Mouse (Mus musculus): ENCODE results near the gene Ppm1a. TPM values are rescaled to one million over a fixed set of nuclear protein-coding genes. Genes with fewer than 3 reads are reported as not detected.

Ppm1a gene
- polyA plus RNA-seq, 1 experiment from 2014 or later: 35.9 TPM

DNA sequence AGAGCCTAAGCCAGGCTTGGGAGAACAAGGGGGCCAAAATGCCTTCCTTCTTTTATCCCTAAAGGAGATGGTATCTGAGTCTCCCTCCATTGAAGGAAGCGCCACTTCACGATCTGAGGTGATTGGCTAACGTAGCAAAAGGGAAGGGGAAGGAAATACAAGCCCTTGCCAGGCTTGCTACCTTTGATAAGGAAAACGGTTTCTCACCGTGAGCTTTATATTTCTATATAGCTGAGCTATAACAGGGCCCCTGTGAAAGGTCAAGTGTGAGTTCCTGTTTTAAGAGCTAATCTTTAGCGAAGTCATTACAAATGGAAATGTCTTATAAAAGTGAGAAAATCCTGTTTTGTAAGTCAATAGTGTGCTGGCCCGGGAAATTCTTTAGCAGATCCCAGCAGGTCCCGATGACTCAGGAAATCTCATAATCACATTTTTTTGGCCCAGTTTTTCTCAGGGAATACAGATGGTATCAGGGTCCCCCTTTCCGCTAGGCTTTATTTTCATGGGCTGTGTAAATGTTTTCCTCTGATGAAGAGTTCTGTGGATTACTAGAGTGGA is 12.4 kb upstream of the Ppm1a start:
- no peak overlapping the region for H3K9ac ChIP-seq
- H3K27me3 ChIP-seq (replicated peaks): no peaks in the 10 kb centered on the region
- no peaks in the 10 kb centered on the region for H3K9me3 ChIP-seq
- WGBS: 30% methylated on average over 9 of the region's 9 CpGs
- no peak for ATAC-seq (ENCODE audit: extremely low read depth, insufficient number of reproducible peaks, low FRiP score, low TSS enrichment)
- H3K27ac ChIP-seq (replicated peaks): 0 out of 2 replicates have a peak overlapping the region, but pooled peaks have one; percentile 20
- peak overlapping the region; percentile 17; the same call in 1 of the 2 replicates for H3K4me2 ChIP-seq
- no peak overlapping the region for H3K4me3 ChIP-seq
- H3K4me1 ChIP-seq: peaks cover 2% of the 10 kb centered on the region
- H3K36me3 ChIP-seq: no peaks in the 10 kb centered on the region

DNA sequence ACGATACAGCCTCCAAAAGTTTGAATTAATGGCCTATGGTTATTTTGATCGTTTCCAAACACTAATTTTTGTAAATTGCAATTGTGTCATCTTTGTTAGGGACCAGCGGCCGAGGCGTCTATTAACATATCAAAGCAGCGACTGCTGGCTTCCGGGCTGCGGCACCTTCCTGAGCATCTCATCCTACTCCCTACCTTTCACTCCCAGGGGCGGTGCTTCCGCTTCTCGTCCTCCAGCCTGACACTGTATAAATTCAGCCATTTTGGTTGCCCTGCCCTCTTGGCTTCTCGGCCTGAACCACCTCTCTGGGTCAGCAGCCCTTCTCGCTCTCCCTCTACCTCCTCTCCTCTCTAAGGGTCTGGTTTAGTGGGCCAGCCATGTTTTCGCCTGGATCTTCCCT is 11.8 kb upstream of the Ppm1a start:
- 49% methylated on average over 14 of the region's 14 CpGs for WGBS
- H3K9me3 ChIP-seq: no peaks in the 10 kb centered on the region
- H3K27me3 ChIP-seq (replicated peaks): no peaks in the 10 kb centered on the region
- H3K27ac ChIP-seq (replicated peaks): 0 out of 2 replicates have a peak overlapping the region, but pooled peaks have one; percentile 6
- no peak for ATAC-seq (ENCODE audit: extremely low read depth, insufficient number of reproducible peaks, low FRiP score, low TSS enrichment)
- H3K9ac ChIP-seq: no peak overlapping the region
- peak overlapping the region; percentile 27 for H3K4me2 ChIP-seq
- H3K36me3 ChIP-seq: no peaks in the 10 kb centered on the region
- peaks cover 8% of the 10 kb centered on the region for H3K4me1 ChIP-seq
- H3K4me3 ChIP-seq: no peak overlapping the region

DNA sequence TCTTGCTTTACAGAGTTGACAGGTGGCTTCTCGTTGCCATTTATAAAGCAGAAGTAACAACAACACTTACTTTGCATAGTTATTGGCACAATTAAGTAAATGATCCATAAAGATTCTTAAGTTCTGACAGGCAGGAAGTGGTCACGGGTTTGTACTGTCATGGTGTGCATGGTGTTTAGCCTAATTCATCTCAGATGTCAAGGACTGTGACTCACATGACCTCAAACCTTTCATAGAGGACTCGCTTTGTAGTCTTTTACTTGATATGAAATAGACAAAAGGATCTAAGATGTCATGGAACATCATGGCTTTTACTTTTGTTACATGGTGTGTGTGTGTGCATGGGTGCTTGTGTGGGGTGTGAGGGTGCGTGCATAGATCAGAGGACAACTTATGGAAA is 8.9 kb upstream of the Ppm1a start:
- Histone ChIP-seq H3K4me3 (no peak overlapping the region), H3K4me1 (peaks cover 16% of the 10 kb centered on the region), H3K4me2 (no peak overlapping the region), H3K9ac (no peak overlapping the region), H3K9me3 (no peaks in the 10 kb centered on the region), H3K27ac (replicated peaks) (no peak overlapping the region), H3K27me3 (replicated peaks) (no peaks in the 10 kb centered on the region), H3K36me3 (no peaks in the 10 kb centered on the region)
- 82% methylated on average over 4 of the region's 4 CpGs for WGBS
- ATAC-seq (ENCODE audit: extremely low read depth, insufficient number of reproducible peaks, low FRiP score, low TSS enrichment): no peak

DNA sequence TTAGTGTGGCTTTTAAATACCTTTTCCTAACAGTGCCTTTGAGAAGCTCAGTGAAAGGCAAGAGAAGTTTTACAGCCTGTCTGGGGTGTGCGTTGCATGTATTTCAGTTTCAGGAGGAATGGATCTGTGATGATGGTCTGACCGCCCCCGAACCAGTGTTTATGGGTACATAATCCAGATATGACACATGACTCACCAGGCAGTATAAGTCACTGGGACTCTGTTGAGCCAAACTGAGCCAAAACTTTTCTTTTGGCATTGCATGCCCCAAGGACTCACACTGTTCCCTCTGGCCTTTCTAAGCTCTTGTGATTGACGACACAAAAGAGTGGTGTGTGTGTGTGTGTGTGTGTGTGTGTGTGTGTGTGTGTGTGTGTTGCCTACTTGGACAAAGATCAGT is 8.4 kb upstream of the Ppm1a start:
- Histone ChIP-seq H3K4me2 (no peak overlapping the region), H3K4me1 (peaks cover 16% of the 10 kb centered on the region), H3K36me3 (no peaks in the 10 kb centered on the region), H3K27me3 (replicated peaks) (no peaks in the 10 kb centered on the region), H3K9ac (no peak overlapping the region), H3K9me3 (no peaks in the 10 kb centered on the region), H3K4me3 (no peak overlapping the region), H3K27ac (replicated peaks) (no peak overlapping the region)
- WGBS: 82% methylated on average over 4 of the region's 4 CpGs
- ATAC-seq (ENCODE audit: extremely low read depth, insufficient number of reproducible peaks, low FRiP score, low TSS enrichment): no peak

DNA sequence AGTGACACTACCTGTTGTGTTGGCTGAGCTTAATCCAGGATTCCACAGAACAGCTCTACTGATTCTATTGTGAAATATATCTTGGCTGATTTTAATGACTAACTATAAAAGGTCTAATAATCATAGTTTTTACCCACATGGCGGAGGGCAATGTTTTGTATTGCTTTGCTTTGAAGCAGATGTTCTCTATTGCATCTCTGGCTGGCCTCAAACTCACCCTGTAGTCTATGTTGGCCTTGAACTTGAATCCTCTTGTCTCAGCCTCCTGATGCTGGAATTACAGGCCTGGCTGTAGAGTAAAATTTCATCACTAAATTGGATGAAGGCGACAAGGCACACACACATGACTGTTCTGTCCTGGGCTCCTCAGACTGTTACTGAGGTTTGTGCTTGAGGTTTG is 7.8 kb upstream of the Ppm1a start:
- Histone ChIP-seq H3K36me3 (no peaks in the 10 kb centered on the region), H3K4me3 (no peak overlapping the region), H3K9ac (no peak overlapping the region), H3K27me3 (replicated peaks) (no peaks in the 10 kb centered on the region), H3K9me3 (no peaks in the 10 kb centered on the region), H3K4me1 (peaks cover 16% of the 10 kb centered on the region), H3K27ac (replicated peaks) (no peak overlapping the region), H3K4me2 (no peak overlapping the region)
- 84% methylated on average over 2 of the region's 2 CpGs for WGBS
- ATAC-seq (ENCODE audit: extremely low read depth, insufficient number of reproducible peaks, low FRiP score, low TSS enrichment): no peak

DNA sequence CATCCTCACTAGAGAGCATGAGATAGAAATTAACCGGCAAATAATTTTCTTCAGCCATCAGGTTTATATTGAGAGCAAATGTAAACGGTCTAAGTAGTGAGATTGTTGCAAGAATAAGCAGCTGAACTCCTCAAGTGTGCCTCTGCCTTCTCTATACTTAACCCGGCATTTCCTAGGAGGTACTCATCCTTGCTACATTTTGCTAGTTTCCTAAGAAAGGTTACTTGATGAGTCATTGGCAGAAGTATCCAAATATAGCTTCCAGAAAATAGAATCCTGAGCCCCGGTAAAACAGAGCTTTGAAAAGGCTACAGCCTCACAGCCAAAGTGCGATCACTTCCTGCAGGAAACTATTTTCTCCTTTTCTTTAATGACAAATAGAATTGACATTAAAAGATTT is 7.2 kb upstream of the Ppm1a start:
- H3K9me3 ChIP-seq: no peaks in the 10 kb centered on the region
- 51% methylated on average over 5 of the region's 5 CpGs for WGBS
- H3K4me3 ChIP-seq: no peak overlapping the region
- H3K4me2 ChIP-seq: no peak overlapping the region
- no peaks in the 10 kb centered on the region for H3K36me3 ChIP-seq
- H3K27ac ChIP-seq (replicated peaks): peak overlapping the region; percentile 16; the same call in 1 of the 2 replicates
- ATAC-seq (ENCODE audit: extremely low read depth, insufficient number of reproducible peaks, low FRiP score, low TSS enrichment): no peak
- H3K27me3 ChIP-seq (replicated peaks): no peaks in the 10 kb centered on the region
- no peak overlapping the region for H3K9ac ChIP-seq
- H3K4me1 ChIP-seq: peaks cover 16% of the 10 kb centered on the region

DNA sequence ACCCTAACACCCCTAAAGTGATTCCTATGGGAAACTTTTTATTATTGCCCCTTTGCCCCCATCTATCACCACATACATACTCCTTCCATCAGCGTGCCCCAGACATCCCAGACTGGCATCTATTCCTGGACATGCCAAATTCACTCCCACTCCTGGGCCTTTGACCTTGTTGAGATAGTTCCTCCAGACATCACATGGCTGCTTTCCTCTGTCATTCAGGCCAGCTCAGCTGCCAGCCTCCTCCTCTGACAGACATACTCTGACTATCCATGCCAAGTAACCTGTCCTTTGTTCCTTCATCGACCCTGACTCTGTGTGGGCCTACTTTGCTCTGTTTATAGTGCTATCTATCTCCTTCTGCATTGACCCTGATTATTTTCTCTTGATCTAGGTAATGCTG is 6.6 kb upstream of the Ppm1a start:
- 49% methylated on average over 2 of the region's 2 CpGs for WGBS
- H3K27me3 ChIP-seq (replicated peaks): no peaks in the 10 kb centered on the region
- no peak overlapping the region for H3K4me3 ChIP-seq
- H3K36me3 ChIP-seq: no peaks in the 10 kb centered on the region
- no peak overlapping the region for H3K4me2 ChIP-seq
- ATAC-seq (ENCODE audit: extremely low read depth, insufficient number of reproducible peaks, low FRiP score, low TSS enrichment): no peak
- H3K9me3 ChIP-seq: no peaks in the 10 kb centered on the region
- H3K4me1 ChIP-seq: peaks cover 16% of the 10 kb centered on the region
- H3K9ac ChIP-seq: no peak overlapping the region
- peak overlapping the region; percentile 54 for H3K27ac ChIP-seq (replicated peaks)

DNA sequence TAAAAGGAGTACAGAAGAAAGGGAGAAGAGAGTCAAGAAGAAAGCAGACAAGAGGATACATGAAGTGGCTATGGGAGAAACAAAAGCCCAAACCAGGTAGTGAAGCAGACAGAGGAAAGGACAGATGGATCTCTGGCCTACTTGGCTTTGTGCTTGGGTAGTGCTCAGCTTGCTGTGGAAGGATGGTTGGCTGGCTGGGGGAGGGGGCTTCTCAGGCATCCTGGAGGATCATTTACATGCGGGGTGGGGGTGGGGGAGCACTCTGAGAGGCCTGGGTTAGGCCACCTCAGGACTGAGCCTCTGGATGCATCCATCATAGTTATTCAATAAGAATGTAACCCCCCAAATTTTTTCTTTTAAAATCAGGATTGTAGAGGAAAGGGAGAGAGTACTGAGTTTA is 341 bp downstream of the Ppm1a start:
- 5% methylated on average over 1 of the region's 1 CpGs for WGBS
- no peaks in the 10 kb centered on the region for H3K36me3 ChIP-seq

DNA sequence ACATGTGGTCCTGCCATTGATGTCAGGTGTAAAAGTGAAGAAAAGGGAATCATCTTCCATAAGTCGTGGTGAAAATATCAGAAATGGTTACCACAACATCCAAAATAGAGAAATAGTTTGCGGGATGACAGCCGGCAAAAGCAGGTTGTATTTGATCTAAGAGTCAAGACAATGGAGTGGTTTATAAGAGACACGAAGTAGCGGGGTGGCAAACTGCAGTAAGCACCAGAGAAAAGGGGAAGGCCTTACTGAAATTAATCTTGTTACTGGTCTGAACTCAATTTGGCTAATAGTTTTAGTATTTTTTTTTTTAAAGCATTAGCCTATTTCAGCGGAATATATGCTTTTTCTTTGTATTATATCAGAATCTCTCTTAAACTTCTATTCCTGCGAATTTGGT is 2.7 kb downstream of the Ppm1a start:
- Histone ChIP-seq H3K36me3 (no peaks in the 10 kb centered on the region), H3K27ac (replicated peaks) (peak overlapping the region; percentile 99), H3K27me3 (replicated peaks) (no peaks in the 10 kb centered on the region), H3K4me2 (peak overlapping the region; percentile 82), H3K4me1 (peaks cover 48% of the 10 kb centered on the region), H3K9me3 (no peaks in the 10 kb centered on the region), H3K9ac (peak overlapping the region; percentile 94), H3K4me3 (peak overlapping the region; percentile 92)
- ATAC-seq (ENCODE audit: extremely low read depth, insufficient number of reproducible peaks, low FRiP score, low TSS enrichment): no peak
- 16% methylated on average over 7 of the region's 7 CpGs for WGBS

More for the DNA sequence above, 341 bp downstream of the Ppm1a start:
- no peak overlapping the region for H3K27ac ChIP-seq (replicated peaks)
- ATAC-seq (ENCODE audit: extremely low read depth, insufficient number of reproducible peaks, low FRiP score, low TSS enrichment): no peak
- no peak overlapping the region for H3K9ac ChIP-seq
- no peak overlapping the region for H3K4me2 ChIP-seq
- no peak overlapping the region for H3K4me3 ChIP-seq
- H3K9me3 ChIP-seq: no peaks in the 10 kb centered on the region
- H3K4me1 ChIP-seq: peaks cover 32% of the 10 kb centered on the region
- H3K27me3 ChIP-seq (replicated peaks): no peaks in the 10 kb centered on the region

DNA sequence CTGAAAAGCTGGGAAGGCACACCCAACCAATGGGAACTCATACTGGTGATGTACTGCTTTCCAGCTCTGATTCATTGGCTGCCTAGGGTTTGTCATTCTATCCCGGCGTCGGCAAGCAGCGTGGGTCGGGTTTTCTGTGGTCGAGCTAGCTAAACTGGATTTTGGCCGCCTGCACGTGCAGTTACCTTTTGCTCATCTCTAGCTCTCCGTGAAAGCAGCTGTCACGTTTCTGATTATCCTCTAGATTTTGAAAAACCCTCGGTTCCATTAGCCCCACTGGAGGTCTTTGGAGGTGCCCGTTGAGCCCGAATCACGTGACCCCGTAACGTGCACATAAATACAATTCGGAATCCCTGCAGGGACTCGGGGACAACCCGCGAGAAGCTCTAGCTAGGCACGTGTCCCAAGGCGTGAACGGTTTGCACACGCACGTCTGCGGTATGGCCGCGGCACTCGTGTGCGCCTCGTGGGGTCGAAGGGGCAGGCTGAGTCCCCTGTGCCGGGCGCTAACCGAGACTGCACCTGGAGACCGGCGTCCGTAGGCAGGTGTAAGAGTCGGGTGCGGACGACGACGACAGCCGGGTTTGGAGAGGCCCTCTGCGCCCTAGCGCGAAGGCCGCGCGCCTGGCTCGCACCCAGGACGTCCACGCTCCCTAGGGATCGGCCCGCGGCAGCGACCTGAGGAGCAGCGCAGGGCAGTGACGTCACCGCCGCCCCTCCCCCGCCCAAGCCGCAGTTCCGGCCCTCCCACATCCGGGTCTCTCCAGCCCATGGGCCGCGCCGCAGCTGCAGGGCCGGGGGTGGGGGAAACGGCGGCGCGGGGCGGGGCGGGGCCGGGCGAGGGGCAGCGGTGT is 3.3 kb downstream of the Ppm1a start:
- ATAC-seq (ENCODE audit: extremely low read depth, insufficient number of reproducible peaks, low FRiP score, low TSS enrichment): peak; percentile 92
- Histone ChIP-seq H3K4me2 (peak overlapping the region; percentile 82), H3K4me3 (peak overlapping the region; percentile 92), H3K27ac (replicated peaks) (peak overlapping the region; percentile 99), H3K4me1 (peaks cover 48% of the 10 kb centered on the region), H3K27me3 (replicated peaks) (no peaks in the 10 kb centered on the region), H3K9ac (peak overlapping the region; percentile 100), H3K9me3 (no peaks in the 10 kb centered on the region), H3K36me3 (no peaks in the 10 kb centered on the region)
- under 1% methylated on average over 77 of the region's 78 CpGs for WGBS

DNA sequence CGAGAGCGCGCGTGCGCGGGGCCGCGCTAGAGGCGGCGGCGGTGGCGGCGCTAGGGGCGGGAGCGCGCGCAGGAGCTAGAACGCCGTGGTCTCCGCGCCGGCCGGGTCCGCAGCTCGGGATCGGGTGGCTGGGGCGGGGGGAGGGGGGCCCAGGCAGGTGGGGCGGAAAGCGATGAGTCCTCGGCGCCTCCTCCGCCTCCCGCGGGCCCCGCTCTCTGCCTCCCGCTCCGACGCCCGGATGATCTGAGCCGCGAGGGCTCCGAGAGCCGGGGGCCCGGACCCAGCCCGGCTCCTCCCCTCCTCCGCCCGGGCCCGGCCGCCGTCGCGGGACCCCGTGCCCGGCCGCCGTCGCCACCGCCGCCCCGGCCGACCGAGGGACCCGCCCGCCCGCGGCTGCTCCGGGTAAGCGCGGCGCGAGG is 4.0 kb downstream of the Ppm1a start:
- Histone ChIP-seq H3K4me1 (peaks cover 45% of the 10 kb centered on the region), H3K4me2 (peak overlapping the region; percentile 82), H3K27ac (replicated peaks) (peak overlapping the region; percentile 99), H3K9me3 (no peaks in the 10 kb centered on the region), H3K9ac (peak overlapping the region; percentile 100), H3K4me3 (peak overlapping the region; percentile 92), H3K27me3 (replicated peaks) (no peaks in the 10 kb centered on the region), H3K36me3 (no peaks in the 10 kb centered on the region)
- peak; percentile 56 for ATAC-seq (ENCODE audit: extremely low read depth, insufficient number of reproducible peaks, low FRiP score, low TSS enrichment)
- WGBS: 2% methylated on average over 40 of the region's 71 CpGs
